Mouse (Mus musculus) liver, embryonic 16.5 days (tissue): ENCODE results near the gene Slc25a42. TPM values are rescaled to one million over a fixed set of nuclear protein-coding genes. Genes with fewer than 3 reads are reported as not detected.

Experiments used
- ATAC-seq: fragments of 200-750 bp; cut with Nextera tagmentation; 2 replicates; pipeline ENCODE4 v1.8.0; 2017; ENCODE audit warnings: low read depth, mild to moderate bottlenecking, moderate number of reproducible peaks, moderate library complexity
- H3K27ac ChIP-seq: fragments of 300-500 bp; sonication (generic); 2 replicates; pipeline ENCODE4 v1.5.1; 2014; ENCODE audit warnings: mild to moderate bottlenecking, low read length
- H3K27me3 ChIP-seq: fragments of 300-500 bp; sonication (generic); 2 replicates; pipeline ENCODE4 v1.6.1; 2014; ENCODE audit warnings: low read depth, low read length, mixed read lengths; ENCODE audit not compliant: control insufficient read depth, insufficient read depth
- H3K36me3 ChIP-seq: fragments of 300-500 bp; sonication (generic); 2 replicates; pipeline ENCODE4 v1.6.1; 2014; ENCODE audit warnings: mild to moderate bottlenecking; ENCODE audit not compliant: control insufficient read depth, insufficient read depth
- H3K4me1 ChIP-seq: fragments of 300-500 bp; sonication (generic); 2 replicates; pipeline ENCODE4 v1.6.1; 2014; ENCODE audit warnings: low read depth, low read length, mixed read lengths; ENCODE audit not compliant: control insufficient read depth
- H3K4me2 ChIP-seq: fragments of 300-500 bp; sonication (generic); 2 replicates; pipeline ENCODE4 v1.6.1; 2014; ENCODE audit warnings: low read depth, low read length, mixed read lengths
- H3K4me3 ChIP-seq: fragments of 300-500 bp; sonication (generic); 2 replicates; pipeline ENCODE4 v1.5.1; 2014; ENCODE audit warnings: low read depth, mild to moderate bottlenecking, low read length
- H3K9ac ChIP-seq: fragments of 300-500 bp; sonication (generic); 2 replicates; pipeline ENCODE4 v1.6.1; 2014; ENCODE audit warnings: low read depth, low read length
- H3K9me3 ChIP-seq: fragments of 300-500 bp; sonication (generic); replicated peaks from 2 replicates; pipeline ENCODE4 v1.6.1; 2016; ENCODE audit warnings: low read length; ENCODE audit not compliant: control insufficient read depth
- WGBS: fragments of 180-500 bp; shearing (Covaris S2); extraction: QIAGEN DNeasy Blood & Tissue Kit; methylation state at CpG from one replicate; pipeline ENCODE4 v1.1.7; 2014; ENCODE audit not compliant: insufficient replicate concordance; 5-methylcytosine and 5-hydroxymethylcytosine counted together
- polyA plus RNA-seq: library from polyadenylated mRNA; unstranded; fragments of >200 nt; fragmentation: Nextera tagmentation; extraction: Ambion mirVana; gene quantifications from 2 replicates; pipeline ENCODE4 v1.2.1, GENCODE M21; 2015

Slc25a42 gene
- polyA plus RNA-seq, 1 experiment from 2014 or later = 12.0 TPM

- Histone ChIP-seq H3K4me3 (peak overlapping the region; percentile 71), H3K27me3 (no peaks in the 10 kb centered on the region), H3K9ac (peak overlapping the region; percentile 83), H3K4me1 (peaks cover 25% of the 10 kb centered on the region), H3K4me2 (peak overlapping the region; percentile 76), H3K9me3 (no peaks in the 10 kb centered on the region), H3K27ac (peak overlapping the region; percentile 95), H3K36me3 (peaks cover 9% of the 10 kb centered on the region)
- no peak for ATAC-seq
- WGBS = 0% methylated on average over 15 of the region's 15 CpGs
Observed at GRCm38 (mm10) chr8:70234781-70235128, 22.6 kb upstream of the Slc25a42 start.

- H3K27me3 ChIP-seq = no peaks in the 10 kb centered on the region
- H3K4me2 ChIP-seq = peak within 1 kb of the TSS; percentile 88
- H3K4me1 ChIP-seq = peaks cover 25% of the 10 kb centered on the region
- H3K9me3 ChIP-seq = no peaks in the 10 kb centered on the region
- H3K36me3 ChIP-seq = peaks cover 7% of the 10 kb centered on the region
- ATAC-seq = peak; percentile 95
- H3K9ac ChIP-seq = peak within 1 kb of the TSS; percentile 83
- H3K27ac ChIP-seq = peak within 1 kb of the TSS; percentile 95
- peak within 1 kb of the TSS; percentile 71 for H3K4me3 ChIP-seq
- WGBS = under 1% methylated on average over 40 of the region's 67 CpGs
Observed at GRCm38 (mm10) chr8:70234080-70234780, 22.1 kb upstream of the Slc25a42 start, which contains the start of the genes Sugp2 and Armc6. Sugp2 (plus strand) TSS chr8:70234226. Armc6 (minus strand) TSS chr8:70234466.

- 3% methylated on average over 13 of the region's 13 CpGs for WGBS
- no peak for ATAC-seq
- Histone ChIP-seq H3K27ac (peak overlapping the region; percentile 95), H3K9me3 (no peaks in the 10 kb centered on the region), H3K4me3 (peak overlapping the region; percentile 71), H3K9ac (peak overlapping the region; percentile 76), H3K27me3 (no peaks in the 10 kb centered on the region), H3K4me1 (peaks cover 25% of the 10 kb centered on the region), H3K4me2 (peak overlapping the region; percentile 88), H3K36me3 (peaks cover 7% of the 10 kb centered on the region)
Observed at GRCm38 (mm10) chr8:70233606-70234005, 21.5 kb upstream of the Slc25a42 start.

DNA sequence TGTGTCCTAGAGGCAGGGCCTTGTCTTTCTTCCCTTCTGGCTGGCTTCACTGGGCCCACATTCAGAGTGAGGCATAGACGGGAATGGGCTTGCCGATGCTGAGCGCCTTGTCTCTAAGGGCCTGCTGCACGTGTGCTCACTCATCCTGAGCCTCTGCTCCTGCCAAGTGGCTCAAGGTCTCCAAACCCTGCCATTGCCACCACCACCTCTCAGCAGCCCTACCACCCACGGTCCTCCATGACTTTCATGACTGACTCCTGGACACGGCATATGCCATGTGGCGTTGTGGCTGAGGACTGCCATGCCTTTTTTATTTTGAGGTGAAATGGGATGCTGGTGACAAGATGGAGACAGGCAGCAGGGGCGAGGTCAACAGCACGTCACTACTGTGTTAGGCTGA lies 18.7 kb upstream of the Slc25a42 start:
- no peak overlapping the region for H3K27ac ChIP-seq
- no peak overlapping the region for H3K4me3 ChIP-seq
- H3K36me3 ChIP-seq = peaks cover 1% of the 10 kb centered on the region; the same call in 1 of the 2 replicates
- no peak overlapping the region for H3K9ac ChIP-seq
- no peaks in the 10 kb centered on the region for H3K27me3 ChIP-seq
- 81% methylated on average over 9 of the region's 9 CpGs for WGBS
- peaks cover 21% of the 10 kb centered on the region for H3K4me1 ChIP-seq
- ATAC-seq = no peak
- no peak overlapping the region for H3K4me2 ChIP-seq
- H3K9me3 ChIP-seq = no peaks in the 10 kb centered on the region

- Histone ChIP-seq H3K4me3 (no peak overlapping the region), H3K9ac (no peak overlapping the region), H3K27ac (no peak overlapping the region), H3K4me1 (peaks cover 7% of the 10 kb centered on the region), H3K4me2 (no peak overlapping the region), H3K9me3 (no peaks in the 10 kb centered on the region), H3K36me3 (peaks cover 14% of the 10 kb centered on the region), H3K27me3 (no peaks in the 10 kb centered on the region)
- ATAC-seq = no peak
- 62% methylated on average over 4 of the region's 4 CpGs for WGBS
Observed at GRCm38 (mm10) chr8:70227997-70228396, 15.9 kb upstream of the Slc25a42 start.

GRCm38 (mm10) chr8:70223341-70223740 lies 11.2 kb upstream of the Slc25a42 start:
- no peaks in the 10 kb centered on the region for H3K27me3 ChIP-seq
- 58% methylated on average over 6 of the region's 6 CpGs for WGBS
- no peak overlapping the region for H3K4me2 ChIP-seq
- 0 out of 2 replicates have a peak, but pooled peaks have one; percentile 25 for ATAC-seq
- H3K9ac ChIP-seq = no peak overlapping the region
- H3K4me3 ChIP-seq = no peak overlapping the region
- peaks cover 14% of the 10 kb centered on the region for H3K36me3 ChIP-seq
- H3K9me3 ChIP-seq = no peaks in the 10 kb centered on the region
- H3K27ac ChIP-seq = no peak overlapping the region
- H3K4me1 ChIP-seq = peaks cover 21% of the 10 kb centered on the region

DNA sequence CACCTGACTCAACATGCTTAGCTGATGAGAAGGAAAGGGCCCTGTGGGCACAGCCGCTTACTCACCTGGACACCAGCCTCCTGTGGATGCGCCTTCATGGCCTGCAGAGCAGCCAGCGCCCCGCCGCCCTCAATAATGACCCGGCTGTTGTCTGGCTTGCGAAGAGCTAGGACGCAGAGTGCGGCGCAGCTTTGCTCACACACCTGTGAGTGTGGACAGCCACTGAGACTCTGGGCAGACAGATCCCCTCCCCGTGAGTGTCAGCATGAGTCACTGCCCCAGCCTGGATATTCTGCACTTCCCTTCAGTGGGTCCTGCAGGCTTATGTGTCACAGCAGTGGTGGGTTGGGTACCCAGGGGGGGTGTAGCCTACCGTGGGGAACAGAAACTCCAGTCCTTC lies 9.9 kb upstream of the Slc25a42 start:
- H3K27ac ChIP-seq = no peak overlapping the region
- ATAC-seq = no peak

DNA sequence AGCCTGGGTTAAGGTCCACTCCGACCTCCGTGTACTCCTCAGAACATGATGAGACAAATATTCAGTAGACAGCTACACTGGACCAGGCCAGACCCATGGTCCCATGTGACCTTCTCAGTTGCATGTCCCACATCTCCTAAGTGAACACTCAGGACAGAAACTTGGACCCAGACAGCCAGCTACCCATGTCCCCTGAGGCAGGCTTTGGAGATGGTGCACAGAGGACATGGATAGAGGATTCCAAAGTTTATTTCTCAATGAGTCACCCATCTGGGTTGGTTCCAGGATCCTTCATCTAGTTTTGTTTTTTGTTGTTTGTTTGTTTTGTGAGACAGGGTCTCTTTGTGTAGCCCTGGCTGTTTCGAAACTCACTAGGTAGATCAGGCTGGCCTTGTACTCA lies 8.8 kb upstream of the Slc25a42 start:
- Histone ChIP-seq H3K9me3 (no peaks in the 10 kb centered on the region), H3K36me3 (peaks cover 13% of the 10 kb centered on the region), H3K4me2 (no peak overlapping the region), H3K27me3 (no peaks in the 10 kb centered on the region), H3K9ac (no peak overlapping the region), H3K4me1 (peaks cover 21% of the 10 kb centered on the region), H3K4me3 (no peak overlapping the region), H3K27ac (peak overlapping the region; percentile 53; the same call in 1 of the 2 replicates)
- no peak for ATAC-seq
- 69% methylated on average over 3 of the region's 3 CpGs for WGBS

More for the DNA sequence above, 9.9 kb upstream of the Slc25a42 start:
- H3K36me3 ChIP-seq = peaks cover 14% of the 10 kb centered on the region
- H3K9me3 ChIP-seq = no peaks in the 10 kb centered on the region
- no peaks in the 10 kb centered on the region for H3K27me3 ChIP-seq
- peaks cover 21% of the 10 kb centered on the region for H3K4me1 ChIP-seq
- no peak overlapping the region for H3K9ac ChIP-seq
- H3K4me3 ChIP-seq = no peak overlapping the region
- WGBS = 87% methylated on average over 12 of the region's 12 CpGs
- H3K4me2 ChIP-seq = no peak overlapping the region

DNA sequence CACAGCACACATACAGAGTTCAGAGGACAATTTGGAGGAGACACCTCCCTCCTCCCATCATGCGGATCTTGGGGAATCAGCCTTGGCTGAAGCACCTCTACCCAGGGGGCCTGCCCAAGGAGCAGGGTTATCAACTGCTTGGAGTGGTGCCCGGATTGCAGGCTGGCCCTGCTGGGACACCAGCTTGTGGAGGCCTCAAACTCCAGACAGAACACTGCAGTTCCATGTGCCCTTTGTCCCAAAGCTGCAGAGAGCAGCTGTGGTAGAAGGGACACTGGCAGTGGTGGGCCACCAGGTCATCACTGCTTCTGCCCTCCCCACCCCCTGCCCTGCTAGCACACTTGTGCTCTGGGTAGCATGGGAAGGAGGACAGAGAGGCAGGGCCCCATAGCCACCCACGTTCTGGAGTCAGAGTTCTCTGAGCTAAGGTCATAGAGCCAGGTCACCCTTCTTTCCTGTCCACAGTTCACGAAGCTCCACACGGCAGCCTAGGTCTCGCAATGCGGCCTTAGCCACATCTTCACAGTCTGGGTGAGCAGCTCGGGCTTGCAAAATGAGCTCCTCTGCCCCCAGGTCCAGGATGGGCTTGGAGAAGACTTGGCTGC lies 8.2 kb upstream of the Slc25a42 start:
- Histone ChIP-seq H3K4me3 (no peak overlapping the region), H3K4me1 (peaks cover 21% of the 10 kb centered on the region), H3K9ac (no peak overlapping the region), H3K4me2 (no peak overlapping the region), H3K36me3 (peaks cover 8% of the 10 kb centered on the region), H3K9me3 (no peaks in the 10 kb centered on the region), H3K27ac (peak overlapping the region; percentile 53), H3K27me3 (no peaks in the 10 kb centered on the region)
- WGBS = 69% methylated on average over 8 of the region's 8 CpGs
- ATAC-seq = peak; percentile 35
